Mouse (Mus musculus) forebrain, postnatal 0 days (tissue): Measurements from ENCODE around the gene Slc13a3. TPM values are rescaled to one million over a fixed set of nuclear protein-coding genes. Genes with fewer than 3 reads are reported as not detected.

Source experiments
- ATAC-seq: fragments of 200-750 bp; cut with Nextera tagmentation; 2 replicates; pipeline ENCODE4 v1.8.0; 2017; ENCODE audit warnings: mild to moderate bottlenecking, moderate library complexity
- DNase-seq: peaks from one replicate; pipeline ENCODE4 v3.0.0-alpha.2; 2015
- H3K27ac ChIP-seq: fragments of 300-500 bp; sonication (generic); 2 replicates; pipeline ENCODE4 v1.5.1; 2014; ENCODE audit warnings: low read depth, mild to moderate bottlenecking, antibody characterized with exemption, low read length, moderate library complexity, mixed read lengths
- H3K27me3 ChIP-seq: fragments of 300-500 bp; sonication (generic); 2 replicates; pipeline ENCODE4 v1.6.1; 2014; ENCODE audit warnings: mild to moderate bottlenecking, low read length, mixed read lengths; ENCODE audit not compliant: insufficient read depth
- H3K36me3 ChIP-seq: fragments of 300-500 bp; sonication (generic); 2 replicates; pipeline ENCODE4 v1.6.1; 2014; ENCODE audit warnings: mild to moderate bottlenecking, moderate library complexity; ENCODE audit not compliant: insufficient read depth
- H3K4me1 ChIP-seq: fragments of 300-500 bp; sonication (generic); 2 replicates; pipeline ENCODE4 v1.6.1; 2014; ENCODE audit warnings: antibody characterized with exemption; ENCODE audit not compliant: insufficient read depth
- H3K4me2 ChIP-seq: fragments of 300-500 bp; sonication (generic); 2 replicates; pipeline ENCODE4 v1.6.1; 2014; ENCODE audit warnings: low read depth, mild to moderate bottlenecking, moderate library complexity
- H3K4me3 ChIP-seq: fragments of 300-500 bp; sonication (generic); 2 replicates; pipeline ENCODE4 v1.5.1; 2014; ENCODE audit warnings: low read depth, low read length, mixed read lengths
- H3K9ac ChIP-seq: fragments of 300-500 bp; sonication (generic); 2 replicates; pipeline ENCODE4 v1.6.1; 2014; ENCODE audit warnings: mild to moderate bottlenecking
- H3K9me3 ChIP-seq: fragments of 300-500 bp; sonication (generic); 2 replicates; pipeline ENCODE4 v1.6.1; 2016; ENCODE audit warnings: low read length
- CTCF ChIP-seq: sonication (generic); IDR thresholded peaks from 2 replicates; pipeline ENCODE4 v1.5.1; 2016; ENCODE audit warnings: antibody characterized with exemption, control low read depth, low read depth
- WGBS: fragments of 180-500 bp; shearing (Covaris S2); extraction: QIAGEN DNeasy Blood & Tissue Kit; methylation state at CpG from one replicate; pipeline ENCODE4 v1.1.7; 2014; 5-methylcytosine and 5-hydroxymethylcytosine counted together
- polyA plus RNA-seq: library from polyadenylated mRNA; unstranded; fragments of >200 nt; fragmentation: Nextera tagmentation; extraction: Ambion mirVana; gene quantifications from 2 replicates; pipeline ENCODE4 v1.2.1, GENCODE M21; 2015
- total RNA-seq: library from RNA; depleted of rRNA; stranded (reverse); fragments of >200 nt; gene quantifications from 2 replicates; pipeline ENCODE4 v1.2.3, GENCODE M21; 2014

Gene Slc13a3
- total and polyA plus RNA-seq, 2 experiments from 2014 or later: 18.0 to 24.3 TPM

DNA sequence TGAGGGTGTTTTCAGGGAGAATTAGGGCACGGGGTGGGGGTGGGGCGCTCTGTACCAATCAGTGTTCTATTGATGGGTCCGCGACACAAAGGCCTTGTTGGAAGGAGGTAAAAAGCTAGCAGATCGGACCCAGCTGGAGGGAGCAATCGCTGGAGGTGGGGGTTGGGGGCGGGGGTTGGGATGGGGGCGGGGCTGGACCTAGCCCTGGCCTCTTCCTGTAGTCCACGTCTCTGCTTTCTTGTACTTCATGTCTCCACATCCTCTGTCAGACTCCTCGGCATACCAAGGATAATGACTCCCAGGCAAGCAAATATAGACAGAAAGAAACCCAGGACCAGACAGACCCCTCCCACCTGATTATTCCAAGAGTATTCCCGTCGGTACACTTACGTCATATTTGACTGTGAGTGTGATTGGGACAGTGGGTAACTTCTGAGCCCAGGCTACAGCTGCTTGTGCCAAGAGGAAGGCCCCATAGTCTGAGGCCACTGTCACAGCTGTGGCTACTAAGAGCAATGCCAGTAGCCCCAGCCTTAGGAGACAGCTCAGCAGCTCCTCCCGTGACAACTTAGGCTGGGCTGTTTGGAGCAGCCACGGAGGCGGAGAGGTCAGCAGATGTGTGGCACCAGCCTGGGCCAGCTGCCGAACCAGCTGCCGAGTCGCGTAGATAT lies 76.1 kb downstream of the Slc13a3 start:
- 37% methylated on average over 20 of the region's 20 CpGs for WGBS
- no peaks in the 10 kb centered on the region for H3K4me1 ChIP-seq
- H3K27me3 ChIP-seq: no peaks in the 10 kb centered on the region
- no peak for TF ChIP-seq CTCF
- H3K4me3 ChIP-seq: no peak overlapping the region
- no peak overlapping the region for H3K9ac ChIP-seq
- no peak for DNase-seq
- ATAC-seq: 0 out of 2 replicates have a peak, but pooled peaks have one; percentile 32
- H3K9me3 ChIP-seq: no peaks in the 10 kb centered on the region
- no peaks in the 10 kb centered on the region for H3K36me3 ChIP-seq
- no peak overlapping the region for H3K4me2 ChIP-seq
- no peak overlapping the region for H3K27ac ChIP-seq

DNA sequence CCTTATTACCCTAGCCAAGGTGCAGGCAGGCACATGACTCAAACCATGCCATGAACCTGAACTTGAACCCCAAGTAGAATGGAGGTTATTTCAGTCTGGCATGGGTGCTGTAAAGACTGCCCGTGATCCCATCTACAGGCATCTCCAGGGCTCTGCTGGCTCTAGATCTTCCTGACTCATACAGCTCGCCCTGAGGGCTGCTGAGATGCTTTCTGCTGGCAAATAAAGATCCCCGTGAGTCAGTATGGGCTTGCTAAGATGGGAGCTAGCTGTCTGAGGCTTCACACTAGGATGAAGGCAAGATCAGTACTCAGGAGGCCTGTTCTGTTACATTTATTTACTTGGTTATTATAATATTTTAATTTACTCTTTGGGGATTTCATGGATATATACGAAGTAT lies 80.9 kb downstream of the Slc13a3 start:
- no peak overlapping the region for H3K4me2 ChIP-seq
- TF ChIP-seq CTCF: no peak
- 85% methylated on average over 4 of the region's 4 CpGs for WGBS

DNA sequence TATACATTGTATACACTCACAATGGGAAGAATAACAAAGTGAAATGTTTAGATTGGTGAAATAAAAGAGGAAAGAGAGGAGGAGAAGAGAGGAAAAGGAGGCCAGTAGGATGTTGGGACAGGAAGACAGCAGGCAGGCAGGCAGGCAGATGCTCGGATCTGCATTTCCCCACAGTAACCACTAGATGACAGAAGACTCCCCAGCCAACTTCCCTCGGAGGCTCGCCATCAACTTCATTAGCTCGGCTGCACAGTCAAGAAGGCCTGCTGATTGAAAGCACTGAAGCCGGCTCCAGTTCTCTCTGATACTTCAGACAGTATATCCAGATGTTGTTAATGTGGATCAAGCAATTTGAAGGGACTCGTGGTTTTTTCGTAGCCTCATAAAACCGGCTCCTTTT lies 81.5 kb downstream of the Slc13a3 start:
- TF ChIP-seq CTCF: peak; percentile 89
- Histone ChIP-seq H3K27ac (no peak overlapping the region), H3K4me3 (no peak overlapping the region), H3K9ac (no peak overlapping the region), H3K9me3 (no peaks in the 10 kb centered on the region), H3K36me3 (no peaks in the 10 kb centered on the region), H3K4me2 (no peak overlapping the region), H3K4me1 (peaks cover 5% of the 10 kb centered on the region), H3K27me3 (no peaks in the 10 kb centered on the region)
- DNase-seq (peak; percentile 80), ATAC-seq (peak; percentile 56; the same call in 1 of the 2 replicates)
- 15% methylated on average over 8 of the region's 8 CpGs for WGBS

More for the DNA sequence above, 80.9 kb downstream of the Slc13a3 start:
- H3K9ac ChIP-seq: no peak overlapping the region
- no peaks in the 10 kb centered on the region for H3K9me3 ChIP-seq
- H3K27ac ChIP-seq: no peak overlapping the region
- H3K4me3 ChIP-seq: no peak overlapping the region
- H3K36me3 ChIP-seq: no peaks in the 10 kb centered on the region
- ATAC-seq (no peak), DNase-seq (no peak)
- no peaks in the 10 kb centered on the region for H3K27me3 ChIP-seq
- H3K4me1 ChIP-seq: no peaks in the 10 kb centered on the region

DNA sequence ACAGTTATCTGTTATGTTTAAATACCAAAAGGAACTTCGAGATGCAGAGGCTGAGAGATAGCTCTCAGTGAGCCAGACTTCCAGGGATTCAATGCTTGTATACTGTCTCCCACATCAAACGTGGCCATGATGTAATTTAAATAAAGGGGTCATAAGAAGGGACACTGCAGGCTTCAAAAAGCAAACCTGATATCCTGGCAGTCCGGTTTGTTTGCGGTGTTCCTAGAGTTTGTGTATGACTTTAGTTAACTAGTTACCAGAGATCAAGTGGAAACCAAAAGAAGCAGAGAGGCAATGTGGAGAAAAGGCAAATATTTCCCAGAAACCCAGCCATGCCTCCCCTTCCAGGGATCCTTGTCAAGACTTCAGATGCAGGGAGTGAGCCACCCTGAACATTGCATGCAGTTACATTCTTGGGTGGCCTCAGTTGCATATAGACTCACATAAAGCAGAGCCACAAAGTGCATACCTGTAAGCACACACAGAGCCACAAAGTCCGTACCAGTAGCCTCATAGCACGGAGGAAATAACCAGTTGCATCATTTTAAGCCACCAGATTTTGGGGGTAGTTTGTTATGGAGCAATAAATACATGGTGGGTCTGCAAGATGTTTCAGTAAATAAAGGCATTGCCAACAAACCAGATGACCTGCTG lies 83.6 kb downstream of the Slc13a3 start:
- peaks cover 6% of the 10 kb centered on the region for H3K4me1 ChIP-seq
- no peak overlapping the region for H3K27ac ChIP-seq
- no peaks in the 10 kb centered on the region for H3K27me3 ChIP-seq
- H3K4me3 ChIP-seq: no peak overlapping the region
- no peak overlapping the region for H3K4me2 ChIP-seq
- H3K9ac ChIP-seq: no peak overlapping the region
- H3K9me3 ChIP-seq: no peaks in the 10 kb centered on the region
- H3K36me3 ChIP-seq: peaks cover 19% of the 10 kb centered on the region
- no peak for ATAC-seq
- no peak for TF ChIP-seq CTCF
- DNase-seq: no peak
- WGBS: 83% methylated on average over 6 of the region's 6 CpGs

DNA sequence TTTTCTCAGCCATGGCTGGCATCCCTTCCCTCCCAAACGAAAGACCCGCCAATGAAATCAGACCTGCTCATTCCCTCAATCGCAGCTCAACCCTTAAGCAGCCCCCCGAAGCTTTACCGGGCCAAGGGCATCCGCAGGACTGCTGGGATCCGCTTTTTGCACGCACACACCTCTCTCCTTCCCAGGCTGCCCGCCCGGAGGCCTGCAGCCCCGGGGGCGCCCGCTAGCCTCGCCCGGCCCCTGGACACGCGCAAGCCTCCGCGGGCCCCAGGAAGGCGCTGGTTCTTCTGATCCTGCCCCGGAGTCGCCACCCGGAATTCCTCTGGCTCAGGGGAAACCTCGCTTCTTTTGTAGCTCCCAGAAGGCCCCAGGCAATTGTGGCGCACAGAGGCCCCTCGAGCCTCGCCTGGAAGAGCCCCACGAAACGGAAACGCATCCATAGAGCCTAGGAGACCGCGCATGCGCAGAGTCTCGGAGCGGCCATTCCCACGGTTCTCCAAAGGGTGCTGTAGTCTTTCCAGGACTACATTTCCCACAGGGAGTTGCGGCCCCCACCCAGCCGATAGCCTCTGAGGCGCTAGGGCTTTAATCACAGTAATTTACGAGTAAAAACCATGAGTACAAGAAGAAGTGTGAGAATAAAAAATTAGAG lies 85.1 kb downstream of the Slc13a3 start, which contains the start of gene Zfp334:
Zfp334 (minus strand) TSS at position 416 of the 652 bp plus-strand sequence.
- Histone ChIP-seq H3K4me3 (peak within 1 kb of the TSS; percentile 58), H3K9ac (peak within 1 kb of the TSS; percentile 86), H3K4me2 (peak within 1 kb of the TSS; percentile 59), H3K27ac (peak within 1 kb of the TSS; percentile 94), H3K27me3 (no peaks in the 10 kb centered on the region), H3K36me3 (peaks cover 33% of the 10 kb centered on the region), H3K9me3 (no peaks in the 10 kb centered on the region), H3K4me1 (peaks cover 6% of the 10 kb centered on the region)
- 1% methylated on average over 40 of the region's 40 CpGs for WGBS
- TF ChIP-seq CTCF: no peak
- peak; percentile 99 for DNase-seq
- peak; percentile 97 for ATAC-seq

DNA sequence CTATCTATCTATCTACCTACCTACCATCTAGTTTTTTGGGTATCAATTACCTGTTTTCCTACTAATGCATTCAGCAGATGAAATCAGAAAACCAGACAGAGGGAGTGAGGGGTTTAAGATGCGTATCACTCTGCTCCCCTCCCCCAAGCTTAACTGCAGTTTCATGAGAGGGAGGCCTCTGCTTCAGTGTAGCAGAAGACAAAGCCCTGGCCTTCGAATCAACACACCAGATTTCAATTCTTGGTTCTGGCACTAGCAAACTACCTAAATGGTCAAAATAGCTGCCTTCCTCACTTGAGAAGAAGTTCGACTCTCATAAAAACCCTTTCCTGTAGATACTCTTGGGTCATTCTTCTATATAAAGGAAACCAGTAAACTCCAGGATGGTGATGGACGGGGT lies 85.7 kb downstream of the Slc13a3 start:
- peak overlapping the region; percentile 94 for H3K27ac ChIP-seq
- WGBS: 5% methylated on average over 4 of the region's 4 CpGs
- peak; percentile 34; the same call in 1 of the 2 replicates for ATAC-seq
- TF ChIP-seq CTCF: no peak
- no peaks in the 10 kb centered on the region for H3K9me3 ChIP-seq
- H3K27me3 ChIP-seq: no peaks in the 10 kb centered on the region
- no peak for DNase-seq
- peak overlapping the region; percentile 59 for H3K4me2 ChIP-seq
- H3K4me3 ChIP-seq: peak overlapping the region; percentile 58
- H3K36me3 ChIP-seq: peaks cover 39% of the 10 kb centered on the region
- peaks cover 6% of the 10 kb centered on the region for H3K4me1 ChIP-seq
- H3K9ac ChIP-seq: peak overlapping the region; percentile 86

DNA sequence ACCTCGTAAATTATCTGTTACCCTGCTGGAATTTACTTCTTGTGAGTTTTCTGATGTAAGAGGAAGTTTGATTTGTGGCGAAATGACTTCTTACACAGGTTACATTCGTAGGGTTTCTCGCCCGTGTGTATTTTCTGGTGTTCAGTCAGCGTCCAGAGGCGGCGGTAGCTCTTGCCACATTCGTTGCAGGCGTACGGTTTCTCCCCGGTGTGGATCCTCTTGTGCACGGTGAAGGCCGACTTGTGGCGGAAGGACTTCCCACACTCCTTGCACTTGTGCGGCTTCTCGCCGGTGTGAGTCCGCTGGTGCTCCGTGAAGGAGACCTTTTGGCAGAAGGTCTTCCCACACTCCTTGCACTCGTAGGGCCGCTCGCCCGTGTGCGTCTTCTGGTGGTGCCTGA lies 93.0 kb downstream of the Slc13a3 start:
- Histone ChIP-seq H3K27ac (no peak overlapping the region), H3K9ac (no peak overlapping the region), H3K4me1 (no peaks in the 10 kb centered on the region), H3K36me3 (peaks cover 79% of the 10 kb centered on the region), H3K9me3 (0 out of 2 replicates have a peak, but pooled peaks cover 4% of the 10 kb centered on the region), H3K27me3 (no peaks in the 10 kb centered on the region), H3K4me3 (no peak overlapping the region), H3K4me2 (no peak overlapping the region)
- no peak for ATAC-seq
- 95% methylated on average over 25 of the region's 25 CpGs for WGBS
- DNase-seq: no peak
- no peak for TF ChIP-seq CTCF
